Mouse (Mus musculus) limb, embryonic 13.5 days (tissue): ENCODE data around the gene Nlrp10. TPM values are rescaled to one million over a fixed set of nuclear protein-coding genes. Genes with fewer than 3 reads are reported as not detected.

Source experiments
- ATAC-seq: fragments of 200-750 bp; cut with Nextera tagmentation; 2 replicates; pipeline ENCODE4 v1.8.0; 2017; ENCODE audit warnings: low read depth, moderate number of reproducible peaks, moderate TSS enrichment; ENCODE audit not compliant: low FRiP score
- H3K27ac ChIP-seq: fragments of 300-500 bp; sonication (generic); 2 replicates; pipeline ENCODE4 v1.5.1; 2015; ENCODE audit warnings: inconsistent platforms, mild to moderate bottlenecking, moderate library complexity
- H3K27me3 ChIP-seq: fragments of 300-500 bp; sonication (generic); 2 replicates; pipeline ENCODE4 v1.6.1; 2015; ENCODE audit warnings: mild to moderate bottlenecking, inconsistent platforms
- H3K36me3 ChIP-seq: fragments of 300-500 bp; sonication (generic); 2 replicates; pipeline ENCODE4 v1.6.1; 2015; ENCODE audit warnings: inconsistent platforms, mild to moderate bottlenecking, moderate library complexity
- H3K4me1 ChIP-seq: fragments of 300-500 bp; sonication (generic); 2 replicates; pipeline ENCODE4 v1.6.1; 2015; ENCODE audit warnings: inconsistent platforms
- H3K4me2 ChIP-seq: fragments of 300-500 bp; sonication (generic); replicated peaks from 2 replicates; pipeline ENCODE4 v1.6.1; 2015; ENCODE audit warnings: inconsistent platforms, mild to moderate bottlenecking, moderate library complexity
- H3K4me3 ChIP-seq: fragments of 300-500 bp; sonication (generic); 2 replicates; pipeline ENCODE4 v1.5.1; 2015; ENCODE audit warnings: moderate library complexity, mild to moderate bottlenecking, inconsistent platforms
- H3K9ac ChIP-seq: fragments of 300-500 bp; sonication (generic); 2 replicates; pipeline ENCODE4 v1.6.1; 2015; ENCODE audit warnings: mild to moderate bottlenecking, inconsistent platforms
- H3K9me3 ChIP-seq: fragments of 300-500 bp; sonication (generic); 2 replicates; pipeline ENCODE4 v1.6.1; 2016; ENCODE audit warnings: inconsistent platforms
- WGBS: fragments of 180-500 bp; shearing (Covaris S2); methylation state at CpG from one replicate; pipeline ENCODE4 v1.1.7; 2015; 5-methylcytosine and 5-hydroxymethylcytosine counted together
- polyA plus RNA-seq: library from polyadenylated mRNA; unstranded; fragments of >200 nt; fragmentation: Nextera tagmentation; extraction: Ambion mirVana; gene quantifications from 2 replicates; pipeline ENCODE4 v1.2.1, GENCODE M21; 2015

The Nlrp10 gene
- polyA plus RNA-seq, result 0.38 and 0.57 TPM in 2 replicates

DNA sequence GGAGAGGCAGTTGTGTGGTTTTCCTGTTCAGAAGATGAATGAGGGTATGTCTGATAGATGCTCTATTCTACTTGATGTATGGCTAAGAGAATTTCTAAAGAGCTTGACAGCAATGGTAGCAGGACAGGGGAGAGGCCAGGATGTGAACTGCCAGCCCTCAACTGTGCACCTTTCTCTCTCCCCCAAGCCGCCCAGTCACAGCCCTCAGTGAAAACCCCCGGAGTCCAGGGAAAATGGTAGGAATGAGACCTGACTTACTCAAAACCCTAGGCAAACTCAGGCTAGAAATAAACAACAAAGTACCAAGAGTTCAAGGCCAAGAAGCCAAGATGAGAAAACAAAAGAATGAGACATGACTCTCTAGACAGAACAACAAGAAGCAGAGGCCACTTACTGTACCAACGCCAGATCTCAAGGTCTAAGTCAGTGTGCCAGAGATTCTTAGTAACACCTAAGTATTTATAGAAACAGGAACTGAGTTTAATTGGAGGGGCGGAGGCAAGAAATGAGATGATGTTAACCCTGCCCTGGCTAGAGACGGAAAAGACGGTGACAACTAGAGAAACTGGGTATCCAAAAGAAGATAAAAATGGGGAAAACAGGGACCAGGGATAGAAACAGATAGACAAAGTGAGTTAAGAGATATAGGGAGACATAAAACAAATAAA lies at the start of gene Nlrp10:
Nlrp10 (minus strand) TSS at position 453 of the 668 bp plus-strand sequence.
- H3K9me3 ChIP-seq, result no peaks in the 10 kb centered on the region
- no peak for ATAC-seq
- H3K4me2 ChIP-seq, result no peak within 1 kb of the TSS
- H3K36me3 ChIP-seq, result no peaks in the 10 kb centered on the region
- H3K4me3 ChIP-seq, result no peak within 1 kb of the TSS
- WGBS, result 67% methylated on average over 6 of the region's 6 CpGs
- peaks cover 1% of the 10 kb centered on the region for H3K4me1 ChIP-seq
- H3K27me3 ChIP-seq, result no peaks in the 10 kb centered on the region
- H3K27ac ChIP-seq, result no peak within 1 kb of the TSS
- no peak within 1 kb of the TSS for H3K9ac ChIP-seq

DNA sequence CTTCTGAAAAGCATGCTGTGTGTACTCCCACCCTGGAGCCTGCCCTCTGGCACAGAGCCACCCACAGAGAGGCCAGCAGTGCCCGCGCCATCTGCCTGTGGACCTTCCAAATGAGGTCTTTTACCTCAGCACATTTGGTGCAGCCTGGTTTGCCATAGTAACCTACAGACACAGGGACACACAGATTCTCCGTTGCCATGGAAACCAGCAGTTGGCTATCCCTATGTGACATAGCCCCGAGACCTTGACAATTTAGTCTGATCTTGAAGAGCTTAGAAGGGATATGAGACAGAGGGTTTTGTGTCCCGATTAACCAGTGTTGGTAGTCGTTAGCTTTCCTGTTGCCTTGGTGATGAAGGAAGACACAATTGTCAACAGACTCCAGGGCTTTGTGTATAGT lies 42.3 kb upstream of the Nlrp10 start:
- Histone ChIP-seq H3K27me3 (0 out of 2 replicates have a peak, but pooled peaks cover 4% of the 10 kb centered on the region), H3K4me3 (no peak overlapping the region), H3K4me2 (no peak overlapping the region), H3K27ac (no peak overlapping the region), H3K4me1 (no peaks in the 10 kb centered on the region), H3K36me3 (no peaks in the 10 kb centered on the region), H3K9ac (no peak overlapping the region), H3K9me3 (no peaks in the 10 kb centered on the region)
- WGBS, result 66% methylated on average over 6 of the region's 6 CpGs
- ATAC-seq, result 0 out of 2 replicates have a peak, but pooled peaks have one; percentile 22

DNA sequence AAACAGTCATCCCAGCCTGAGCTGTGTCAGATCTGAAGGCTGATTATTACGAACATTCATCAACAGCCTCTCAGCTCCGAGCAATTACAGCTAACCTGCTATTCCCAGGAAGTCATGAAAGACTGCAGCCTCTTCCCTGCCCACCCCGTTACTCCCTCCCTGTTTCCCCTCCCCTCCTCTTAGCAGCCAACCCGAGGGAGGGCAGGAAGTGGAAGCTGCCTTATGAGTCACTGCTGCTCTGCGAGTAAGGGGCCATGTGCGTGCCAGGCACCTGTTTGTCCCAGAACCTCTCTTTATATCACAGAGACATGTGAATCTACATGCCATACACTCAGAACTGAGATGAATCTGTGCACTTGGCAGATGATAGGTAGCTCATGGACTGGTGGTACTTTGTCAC lies 38.2 kb upstream of the Nlrp10 start:
- Histone ChIP-seq H3K4me2 (no peak overlapping the region), H3K9me3 (no peaks in the 10 kb centered on the region), H3K27ac (no peak overlapping the region), H3K36me3 (no peaks in the 10 kb centered on the region), H3K4me1 (no peaks in the 10 kb centered on the region), H3K27me3 (0 out of 2 replicates have a peak, but pooled peaks cover 4% of the 10 kb centered on the region), H3K9ac (no peak overlapping the region), H3K4me3 (no peak overlapping the region)
- ATAC-seq, result no peak
- 21% methylated on average over 6 of the region's 6 CpGs for WGBS

DNA sequence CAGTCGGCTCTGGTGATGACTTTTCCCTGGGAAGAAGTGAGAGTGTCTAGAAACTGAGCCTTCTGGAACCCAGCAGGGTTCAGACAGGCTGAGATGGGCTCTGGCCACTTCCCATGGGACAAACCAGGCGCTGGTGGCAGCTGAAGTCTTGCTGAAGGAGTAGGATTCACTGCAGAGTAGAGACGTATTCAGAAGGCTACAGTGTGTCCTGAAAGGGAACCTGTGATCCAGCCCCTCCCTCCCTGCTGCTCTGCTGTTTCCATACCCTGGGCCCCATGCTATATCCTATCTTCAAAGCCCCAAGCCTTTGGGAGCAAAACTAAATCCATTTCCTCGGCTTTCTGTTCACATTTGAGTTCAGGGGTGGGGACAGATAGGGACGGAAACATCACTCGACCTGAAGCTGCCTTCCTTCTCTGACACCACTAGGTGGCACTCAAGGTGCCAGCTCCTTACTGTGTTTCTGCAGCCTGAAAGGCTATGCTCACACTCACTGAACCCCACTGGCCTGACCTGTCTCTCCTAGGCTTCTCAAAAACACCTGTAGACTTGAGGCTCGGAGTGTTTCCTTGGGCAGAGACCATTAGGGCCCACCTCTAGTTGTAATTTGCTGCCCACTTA lies 36.9 kb upstream of the Nlrp10 start:
- Histone ChIP-seq H3K4me3 (no peak overlapping the region), H3K4me1 (no peaks in the 10 kb centered on the region), H3K27me3 (0 out of 2 replicates have a peak, but pooled peaks cover 4% of the 10 kb centered on the region), H3K9me3 (no peaks in the 10 kb centered on the region), H3K4me2 (no peak overlapping the region), H3K9ac (no peak overlapping the region), H3K27ac (no peak overlapping the region), H3K36me3 (no peaks in the 10 kb centered on the region)
- peak; percentile 66; the same call in 1 of the 2 replicates for ATAC-seq
- 26% methylated on average over 7 of the region's 7 CpGs for WGBS

DNA sequence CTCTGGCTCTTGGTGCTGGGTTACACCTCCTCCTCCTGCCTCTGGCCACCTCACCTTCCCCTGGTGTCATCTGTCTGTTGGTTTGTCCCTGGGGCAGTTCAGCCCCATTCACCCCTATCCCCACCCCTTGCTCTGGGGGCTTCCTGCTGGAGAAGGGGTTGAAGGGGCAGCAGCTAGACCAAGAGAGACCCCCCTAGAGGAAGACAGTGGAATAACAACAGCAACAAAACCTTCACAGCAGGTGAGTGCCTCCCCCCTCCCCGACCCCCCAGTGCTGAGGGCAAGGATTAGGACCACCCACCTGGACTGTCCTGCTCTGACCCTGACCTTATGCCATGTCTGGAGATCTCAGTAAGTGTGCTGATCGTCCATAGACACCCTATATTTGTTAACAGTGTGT lies 36.0 kb upstream of the Nlrp10 start:
- H3K27me3 ChIP-seq, result 0 out of 2 replicates have a peak, but pooled peaks cover 4% of the 10 kb centered on the region
- no peaks in the 10 kb centered on the region for H3K9me3 ChIP-seq
- no peak overlapping the region for H3K4me3 ChIP-seq
- ATAC-seq, result no peak
- no peaks in the 10 kb centered on the region for H3K36me3 ChIP-seq
- H3K27ac ChIP-seq, result no peak overlapping the region
- no peaks in the 10 kb centered on the region for H3K4me1 ChIP-seq
- H3K9ac ChIP-seq, result no peak overlapping the region
- H3K4me2 ChIP-seq, result no peak overlapping the region
- 25% methylated on average over 2 of the region's 2 CpGs for WGBS

DNA sequence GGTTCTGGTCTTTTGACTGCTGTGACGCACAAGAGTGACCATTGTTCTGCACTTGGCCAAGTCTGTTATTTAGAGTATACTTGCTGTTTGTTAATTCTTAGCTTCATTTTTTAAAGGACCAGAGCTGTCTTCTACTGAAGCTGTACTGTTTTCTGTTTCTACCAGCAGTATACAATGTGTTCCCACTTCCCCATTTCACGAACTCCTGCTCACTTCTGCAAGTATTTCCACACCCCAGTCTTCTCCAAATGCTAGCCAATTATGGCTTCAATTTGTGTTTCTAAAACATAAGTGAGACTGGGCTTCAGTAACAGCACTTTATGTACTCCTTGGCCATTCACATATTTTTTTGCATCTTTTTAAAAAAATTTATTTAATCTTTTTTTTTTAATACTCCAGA lies 27.8 kb upstream of the Nlrp10 start:
- H3K4me2 ChIP-seq, result no peak overlapping the region
- no peak overlapping the region for H3K27ac ChIP-seq
- H3K36me3 ChIP-seq, result no peaks in the 10 kb centered on the region
- H3K27me3 ChIP-seq, result peaks cover 7% of the 10 kb centered on the region
- H3K4me1 ChIP-seq, result no peaks in the 10 kb centered on the region
- H3K9me3 ChIP-seq, result no peaks in the 10 kb centered on the region
- no peak overlapping the region for H3K9ac ChIP-seq
- WGBS, result 86% methylated on average over 2 of the region's 2 CpGs
- no peak for ATAC-seq
- H3K4me3 ChIP-seq, result no peak overlapping the region

DNA sequence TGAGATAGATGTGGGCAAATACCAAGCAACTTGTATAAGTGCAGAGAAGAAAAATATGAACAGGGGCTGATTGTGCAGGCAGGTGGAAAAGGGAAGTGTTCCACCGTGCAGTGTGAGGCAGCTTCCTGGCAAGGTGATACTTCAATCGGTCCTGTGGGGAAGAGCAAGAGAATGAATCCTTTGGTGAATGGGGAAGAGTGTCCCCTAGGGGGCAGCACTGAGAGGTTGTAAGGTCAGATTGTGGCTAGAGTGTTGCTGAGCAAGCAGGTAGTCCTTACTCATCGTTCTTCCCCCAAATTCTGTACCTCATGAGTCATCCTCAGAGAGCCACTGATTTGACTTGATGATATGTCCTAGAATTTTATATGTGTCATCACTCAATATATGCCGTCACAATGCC lies 24.2 kb upstream of the Nlrp10 start:
- no peaks in the 10 kb centered on the region for H3K9me3 ChIP-seq
- no peak overlapping the region for H3K4me3 ChIP-seq
- no peak overlapping the region for H3K27ac ChIP-seq
- H3K9ac ChIP-seq, result no peak overlapping the region
- no peak for ATAC-seq
- peaks cover 43% of the 10 kb centered on the region for H3K27me3 ChIP-seq
- H3K4me2 ChIP-seq, result no peak overlapping the region
- WGBS, result 53% methylated on average over 4 of the region's 4 CpGs
- no peaks in the 10 kb centered on the region for H3K36me3 ChIP-seq
- peaks cover 14% of the 10 kb centered on the region for H3K4me1 ChIP-seq

DNA sequence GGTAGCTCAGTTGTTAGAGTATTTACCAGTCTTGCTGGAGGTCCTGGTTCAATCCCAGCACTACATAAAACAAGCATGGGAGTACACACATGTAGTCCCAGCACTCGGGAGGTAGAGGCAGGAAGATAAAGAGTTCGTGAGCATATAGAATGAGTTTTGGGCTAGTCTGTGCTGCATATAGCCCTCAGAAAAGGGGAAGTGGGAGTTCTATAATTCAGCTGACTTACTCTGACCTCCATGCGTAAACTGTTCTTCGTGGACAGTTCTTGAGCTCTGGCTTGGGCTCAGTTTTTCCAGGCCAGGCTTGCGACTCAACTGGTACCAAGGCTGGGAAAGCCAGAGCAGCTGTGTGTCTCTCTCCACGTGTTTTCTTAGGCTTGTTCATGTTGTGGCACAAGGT lies 22.8 kb upstream of the Nlrp10 start:
- Histone ChIP-seq H3K9ac (no peak overlapping the region), H3K4me2 (no peak overlapping the region), H3K9me3 (no peaks in the 10 kb centered on the region), H3K36me3 (no peaks in the 10 kb centered on the region), H3K27ac (no peak overlapping the region), H3K4me1 (peaks cover 14% of the 10 kb centered on the region), H3K27me3 (peaks cover 48% of the 10 kb centered on the region), H3K4me3 (no peak overlapping the region)
- WGBS, result 80% methylated on average over 6 of the region's 6 CpGs
- ATAC-seq, result no peak

DNA sequence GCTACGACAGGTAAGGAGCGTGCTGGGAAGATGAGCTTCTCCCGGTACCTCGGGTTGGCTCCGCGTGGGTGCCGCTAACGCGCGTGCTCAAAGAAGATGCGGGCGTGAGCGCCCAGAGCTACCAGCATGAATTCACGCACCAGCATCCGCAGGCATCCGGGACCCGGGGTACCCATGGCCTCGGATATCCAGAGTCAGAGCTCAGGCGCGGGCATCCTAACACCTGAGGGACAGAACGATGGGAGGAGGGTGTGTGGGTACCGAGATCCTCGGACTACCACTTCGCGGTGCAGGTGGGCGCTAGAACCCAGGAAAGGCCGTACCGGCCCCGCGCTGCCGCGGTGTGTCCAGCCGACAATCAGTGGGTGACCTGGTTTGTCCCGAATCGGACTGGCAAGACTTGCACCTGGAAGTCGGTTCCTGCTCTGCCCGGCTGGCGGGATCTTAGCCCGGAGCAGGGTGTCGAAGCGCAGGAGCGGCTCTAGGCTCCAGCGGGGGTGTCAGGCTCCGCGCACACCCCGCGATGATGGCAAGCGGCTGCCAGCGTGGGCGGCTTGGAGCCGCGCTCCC lies 20.9 kb upstream of the Nlrp10 start:
- H3K36me3 ChIP-seq, result peaks cover 5% of the 10 kb centered on the region; the same call in 1 of the 2 replicates
- no peak overlapping the region for H3K27ac ChIP-seq
- peak overlapping the region; percentile 62 for H3K4me3 ChIP-seq
- peaks cover 14% of the 10 kb centered on the region for H3K4me1 ChIP-seq
- under 1% methylated on average over 52 of the region's 52 CpGs for WGBS
- H3K4me2 ChIP-seq, result peak overlapping the region; percentile 99
- ATAC-seq, result peak; percentile 21; the same call in 1 of the 2 replicates
- peak overlapping the region; percentile 64 for H3K9ac ChIP-seq
- no peaks in the 10 kb centered on the region for H3K9me3 ChIP-seq
- H3K27me3 ChIP-seq, result peaks cover 48% of the 10 kb centered on the region

DNA sequence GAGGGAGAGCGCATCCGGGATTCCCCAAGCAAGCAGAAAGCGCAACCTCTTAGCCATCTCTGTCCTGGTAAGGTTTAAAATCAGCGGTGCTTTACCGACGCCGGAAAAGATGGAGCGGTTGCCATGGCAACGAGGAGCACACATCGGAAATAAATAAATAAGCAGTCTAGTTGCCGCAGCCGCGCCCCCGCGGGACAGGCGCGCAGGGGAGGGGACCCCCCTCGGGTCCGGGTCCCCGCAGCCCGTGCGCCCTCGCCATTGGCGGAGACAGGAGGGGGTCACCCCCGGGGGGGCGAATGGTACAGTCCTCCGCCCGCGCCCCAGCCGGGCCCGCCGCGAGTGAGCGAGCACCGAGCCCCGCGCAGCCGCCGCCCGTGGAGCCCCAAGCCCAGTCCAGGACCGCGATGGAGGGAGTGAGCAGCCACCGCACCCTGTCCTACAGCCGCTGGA lies 20.4 kb upstream of the Nlrp10 start, which contains the start of gene Tub:
Tub (plus strand) TSS at position 27 of the 450 bp plus-strand sequence.
- 1% methylated on average over 44 of the region's 44 CpGs for WGBS
- peaks cover 10% of the 10 kb centered on the region for H3K36me3 ChIP-seq
- H3K9ac ChIP-seq, result peak within 1 kb of the TSS; percentile 64
- no peak within 1 kb of the TSS for H3K27ac ChIP-seq
- peak within 1 kb of the TSS; percentile 99 for H3K4me2 ChIP-seq
- peaks cover 48% of the 10 kb centered on the region for H3K27me3 ChIP-seq
- H3K4me3 ChIP-seq, result peak within 1 kb of the TSS; percentile 62
- ATAC-seq, result peak; percentile 71
- H3K4me1 ChIP-seq, result peaks cover 14% of the 10 kb centered on the region
- no peaks in the 10 kb centered on the region for H3K9me3 ChIP-seq

DNA sequence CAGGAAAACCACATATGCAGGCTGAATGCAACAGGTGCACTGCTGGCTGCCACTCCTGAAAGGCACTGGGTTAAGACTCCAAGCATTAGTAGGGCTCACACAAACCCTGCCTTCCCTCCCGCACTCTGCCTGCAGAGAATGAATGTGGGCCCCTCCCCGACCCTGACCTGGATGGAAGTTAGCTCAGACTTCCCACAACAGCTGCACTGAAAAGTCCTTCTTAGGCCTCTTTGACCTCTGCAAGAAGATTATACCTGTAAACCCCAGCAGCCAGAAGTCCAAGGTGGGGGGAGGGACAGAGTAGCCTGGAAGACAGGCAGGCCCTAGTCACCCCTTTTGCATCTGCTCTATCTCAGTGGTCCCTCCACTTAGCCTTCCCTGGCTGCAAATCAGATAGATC lies 19.3 kb upstream of the Nlrp10 start:
- H3K4me3 ChIP-seq, result no peak overlapping the region

DNA sequence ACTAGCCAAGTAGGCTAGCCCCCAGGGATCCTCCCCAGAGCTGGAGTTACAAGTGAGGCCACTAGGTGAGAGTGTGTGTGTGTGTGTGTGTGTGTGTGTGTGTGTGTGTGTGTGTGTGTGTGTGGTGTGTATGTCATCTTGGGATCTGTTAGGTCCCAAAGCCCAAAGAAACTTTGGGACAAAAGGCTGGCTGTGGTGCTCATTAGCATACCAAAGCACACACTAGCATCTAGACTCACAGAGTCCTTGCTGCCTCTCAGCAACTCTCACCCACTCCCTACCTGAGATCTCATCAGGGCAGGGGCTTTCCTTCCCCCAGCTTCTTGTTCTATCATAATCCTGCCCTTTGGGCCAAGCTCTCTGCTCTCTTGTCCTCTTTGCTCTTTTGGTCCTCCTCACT lies 18.6 kb upstream of the Nlrp10 start:
- no peak overlapping the region for H3K9ac ChIP-seq
- H3K27ac ChIP-seq, result no peak overlapping the region
- H3K36me3 ChIP-seq, result peaks cover 22% of the 10 kb centered on the region
- no peaks in the 10 kb centered on the region for H3K9me3 ChIP-seq
- no peak for ATAC-seq
- no peak overlapping the region for H3K4me2 ChIP-seq
- peaks cover 14% of the 10 kb centered on the region for H3K4me1 ChIP-seq
- no peak overlapping the region for H3K4me3 ChIP-seq
- peaks cover 48% of the 10 kb centered on the region for H3K27me3 ChIP-seq

More for the DNA sequence above, 19.3 kb upstream of the Nlrp10 start:
- Histone ChIP-seq H3K36me3 (peaks cover 16% of the 10 kb centered on the region), H3K27me3 (peaks cover 48% of the 10 kb centered on the region), H3K4me2 (no peak overlapping the region), H3K27ac (no peak overlapping the region), H3K9ac (no peak overlapping the region), H3K4me1 (peaks cover 14% of the 10 kb centered on the region), H3K9me3 (no peaks in the 10 kb centered on the region)
- no peak for ATAC-seq
- WGBS, result 33% methylated on average over 2 of the region's 2 CpGs
